Mouse (Mus musculus) kidney, embryonic 16.5 days (tissue): ENCODE data around the gene Podxl2. TPM values are rescaled to one million over a fixed set of nuclear protein-coding genes. Genes with fewer than 3 reads are reported as not detected.

Experiments used
- ATAC-seq: fragments of 200-750 bp; cut with Nextera tagmentation; 2 replicates; pipeline ENCODE4 v1.8.0; 2017; ENCODE audit warnings: moderate TSS enrichment; ENCODE audit not compliant: low FRiP score, low TSS enrichment
- H3K27ac ChIP-seq: fragments of 300-500 bp; sonication (generic); 2 replicates; pipeline ENCODE4 v1.5.1; 2014; ENCODE audit warnings: low read length
- H3K27me3 ChIP-seq: fragments of 300-500 bp; sonication (generic); 2 replicates; pipeline ENCODE4 v1.6.1; 2014; ENCODE audit warnings: low read length, control low read depth, mixed read lengths; ENCODE audit not compliant: insufficient read depth
- H3K36me3 ChIP-seq: fragments of 300-500 bp; sonication (generic); 2 replicates; pipeline ENCODE4 v1.6.1; 2014; ENCODE audit warnings: low read length, control low read depth, mixed read lengths; ENCODE audit not compliant: insufficient read depth
- H3K4me1 ChIP-seq: fragments of 300-500 bp; sonication (generic); 2 replicates; pipeline ENCODE4 v1.6.1; 2014; ENCODE audit warnings: low read length, control low read depth, mixed read lengths; ENCODE audit not compliant: insufficient read depth
- H3K4me2 ChIP-seq: fragments of 300-500 bp; sonication (generic); replicated peaks from 2 replicates; pipeline ENCODE4 v1.6.1; 2014; ENCODE audit warnings: low read depth, low read length
- H3K4me3 ChIP-seq: fragments of 300-500 bp; sonication (generic); 2 replicates; pipeline ENCODE4 v1.5.1; 2014; ENCODE audit warnings: mild to moderate bottlenecking, low read length
- H3K9ac ChIP-seq: fragments of 300-500 bp; sonication (generic); replicated peaks from 2 replicates; pipeline ENCODE4 v1.6.1; 2014; ENCODE audit warnings: low read length
- H3K9me3 ChIP-seq: fragments of 300-500 bp; sonication (generic); 2 replicates; pipeline ENCODE4 v1.6.1; 2016; ENCODE audit warnings: low read length, control low read depth
- WGBS: fragments of 180-500 bp; shearing (Covaris S2); extraction: QIAGEN DNeasy Blood & Tissue Kit; methylation state at CpG from one replicate; pipeline ENCODE4 v1.1.7; 2014; 5-methylcytosine and 5-hydroxymethylcytosine counted together
- polyA plus RNA-seq: library from polyadenylated mRNA; unstranded; fragments of >200 nt; fragmentation: Nextera tagmentation; extraction: Ambion mirVana; gene quantifications from 2 replicates; pipeline ENCODE4 v1.2.1, GENCODE M21; 2015

Gene Podxl2
- polyA plus RNA-seq, 1 experiment from 2014 or later: 48.9 TPM

DNA sequence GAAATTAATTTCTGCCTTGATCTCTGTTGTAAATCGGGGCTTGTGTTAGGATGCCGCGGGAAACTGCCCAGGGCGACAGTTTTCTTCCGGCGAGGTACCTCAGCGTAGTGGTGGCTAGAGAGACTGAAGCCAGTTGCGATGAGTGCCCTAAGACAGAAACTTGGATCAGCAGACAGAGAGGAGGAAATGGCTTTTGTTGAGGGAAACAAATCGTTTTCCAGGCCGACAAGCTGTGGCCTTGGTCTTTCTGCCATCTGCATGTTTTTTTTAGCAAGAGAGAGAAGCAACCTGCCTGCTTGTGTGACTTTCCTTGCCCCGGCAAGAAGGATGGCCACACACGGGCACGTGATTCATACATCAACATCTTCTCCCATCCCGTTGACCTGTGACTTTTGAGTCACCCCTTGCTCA is 80.3 kb downstream of the Podxl2 start:
- 47% methylated on average over 14 of the region's 14 CpGs for WGBS
- Histone ChIP-seq H3K9ac (no peak overlapping the region), H3K27ac (no peak overlapping the region), H3K27me3 (no peaks in the 10 kb centered on the region), H3K9me3 (no peaks in the 10 kb centered on the region), H3K4me3 (no peak overlapping the region), H3K4me2 (no peak overlapping the region), H3K36me3 (no peaks in the 10 kb centered on the region), H3K4me1 (peaks cover 28% of the 10 kb centered on the region)
- ATAC-seq: no peak

DNA sequence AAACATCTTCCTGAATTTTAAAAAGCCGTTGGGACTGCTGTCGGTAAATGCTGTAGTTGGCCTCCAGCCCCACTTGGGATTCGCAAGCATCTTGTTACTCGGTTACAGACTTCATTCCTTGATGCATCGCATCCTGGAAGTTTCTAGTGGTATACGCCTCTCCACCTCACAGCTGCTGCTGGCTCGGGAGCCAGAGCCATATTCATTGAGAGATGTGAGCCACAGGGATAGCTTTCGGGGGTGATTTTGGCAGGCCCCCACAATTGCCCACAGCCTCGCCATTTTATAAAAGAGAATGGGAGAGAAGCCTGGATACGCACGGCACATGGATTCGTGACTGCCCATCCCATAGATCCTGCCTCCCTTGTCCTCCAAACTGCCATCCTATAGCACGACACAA is 81.0 kb downstream of the Podxl2 start:
- Histone ChIP-seq H3K4me3 (no peak overlapping the region), H3K27ac (no peak overlapping the region), H3K36me3 (no peaks in the 10 kb centered on the region), H3K9ac (no peak overlapping the region), H3K9me3 (no peaks in the 10 kb centered on the region), H3K4me1 (peaks cover 33% of the 10 kb centered on the region), H3K4me2 (no peak overlapping the region), H3K27me3 (no peaks in the 10 kb centered on the region)
- 85% methylated on average over 13 of the region's 13 CpGs for WGBS
- no peak for ATAC-seq

- no peaks in the 10 kb centered on the region for H3K27me3 ChIP-seq
- no peaks in the 10 kb centered on the region for H3K9me3 ChIP-seq
- ATAC-seq: no peak
- no peak overlapping the region for H3K4me2 ChIP-seq
- no peak overlapping the region for H3K4me3 ChIP-seq
- 53% methylated on average over 2 of the region's 2 CpGs for WGBS
- H3K27ac ChIP-seq: no peak overlapping the region; the same call in 1 of the 2 replicates
- H3K36me3 ChIP-seq: no peaks in the 10 kb centered on the region
- H3K4me1 ChIP-seq: peaks cover 36% of the 10 kb centered on the region
- no peak overlapping the region for H3K9ac ChIP-seq
Observed at GRCm38 (mm10) chr6:88793243-88793642, 81.6 kb downstream of the Podxl2 start.

Other genes starting within 250 kb of the Podxl2 start
- 0.84 TPM in 1 of 2 replicates, not detected in the other for gene Kbtbd12, start 237.1 kb downstream of the Podxl2 start, polyA plus RNA-seq
- 40.2 and 48.0 TPM in 2 replicates for gene Mgll, start 150.6 kb downstream of the Podxl2 start, polyA plus RNA-seq
- 43.9 and 44.6 TPM in 2 replicates for gene Abtb1, start 33.1 kb downstream of the Podxl2 start, polyA plus RNA-seq
- gene Mcm2, start 23.7 kb upstream of the Podxl2 start, polyA plus RNA-seq: 151 and 157 TPM in 2 replicates
- 95.5 and 98.8 TPM in 2 replicates for gene Tpra1, start 27.2 kb upstream of the Podxl2 start, polyA plus RNA-seq